Mouse (Mus musculus) urinary bladder, postnatal 36 days (tissue): ENCODE measurements at regions not wholly inside any gene's neighbourhood (a gene's known extent, or its start where the extent isn't known, plus 50 kb on each side); places are given as distances from the start of the nearest gene placed in this dataset.

Experiments
- DNase-seq, 2 experiments: peaks; one replicate each; pipeline ENCODE4 v3.0.0; 2022; ENCODE audit warnings: low spot score in 2 of 2, mixed read lengths in 1 of 2

DNA sequence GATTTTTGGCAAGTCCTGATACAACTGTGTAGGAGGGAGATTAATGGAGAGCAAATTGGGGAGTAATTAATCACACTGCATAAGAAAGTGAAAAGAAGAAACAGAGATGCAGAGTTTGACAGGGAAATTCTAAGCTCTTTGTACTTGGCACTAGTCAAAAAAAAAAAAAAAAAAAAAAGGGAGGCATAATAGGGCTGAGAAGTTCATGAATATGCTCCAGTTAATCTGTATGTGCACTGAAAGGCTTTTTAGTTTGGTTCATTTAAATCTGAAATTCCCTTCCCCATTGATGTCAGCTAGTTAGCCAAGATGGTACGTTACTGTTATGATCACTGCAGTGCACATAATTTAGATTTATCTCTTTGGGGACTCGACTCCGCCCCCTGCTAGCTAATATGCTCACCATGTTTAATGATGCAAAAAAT is 470.8 kb upstream of the Map3k7 start:
- no peak for DNase-seq

DNA sequence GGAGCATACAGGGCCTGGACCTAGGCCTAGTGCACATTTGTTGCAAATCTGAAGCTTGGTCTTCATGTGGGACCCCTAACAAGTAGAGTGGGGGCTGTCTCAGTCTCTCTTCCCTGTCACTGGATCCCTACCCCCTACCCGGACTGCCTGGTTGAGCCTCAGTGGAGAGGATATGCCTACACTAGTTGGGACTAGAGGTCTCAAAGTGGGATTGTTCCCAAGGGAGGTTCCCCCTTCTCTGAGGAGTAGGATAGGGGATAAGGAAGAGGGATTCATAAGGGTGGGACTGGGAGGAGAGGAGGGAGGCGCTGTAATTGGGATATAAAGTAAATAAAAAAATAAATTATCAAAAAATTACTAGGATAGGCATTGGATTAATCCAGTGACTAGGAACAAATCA is 464.0 kb upstream of the Map3k7 start:
- no peak for DNase-seq

GRCm38 (mm10) chr4:31500432-31500831 is 463.5 kb upstream of the Map3k7 start:
- DNase-seq, result no peak

DNA sequence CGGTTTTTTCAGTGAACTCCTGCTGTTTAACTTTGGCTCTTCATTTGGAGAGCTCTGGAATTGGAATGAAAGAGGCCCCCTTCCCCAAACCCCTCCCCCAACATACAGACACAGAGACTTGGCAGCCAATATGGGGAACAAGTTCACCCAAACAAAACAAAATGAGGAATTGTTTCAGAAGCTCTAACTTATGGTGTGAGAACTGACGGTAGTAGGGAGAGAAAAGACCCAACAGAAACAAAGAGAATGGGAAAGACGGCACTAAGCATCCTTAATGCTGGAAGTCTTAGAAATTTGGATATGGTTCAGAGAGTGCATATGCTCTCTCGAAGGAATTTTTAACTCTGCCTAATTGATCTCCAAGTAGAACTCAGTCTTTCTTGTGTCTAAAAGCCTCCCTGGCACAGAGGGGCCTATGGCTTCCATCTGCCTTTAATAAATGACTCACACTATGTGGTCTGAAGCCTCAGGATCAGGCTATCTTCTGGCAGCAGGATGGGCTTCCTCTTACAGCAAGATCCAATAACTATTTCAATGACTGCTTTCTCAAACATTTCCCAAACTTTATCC is 438.2 kb upstream of the Map3k7 start:
- DNase-seq, result no peak

DNA sequence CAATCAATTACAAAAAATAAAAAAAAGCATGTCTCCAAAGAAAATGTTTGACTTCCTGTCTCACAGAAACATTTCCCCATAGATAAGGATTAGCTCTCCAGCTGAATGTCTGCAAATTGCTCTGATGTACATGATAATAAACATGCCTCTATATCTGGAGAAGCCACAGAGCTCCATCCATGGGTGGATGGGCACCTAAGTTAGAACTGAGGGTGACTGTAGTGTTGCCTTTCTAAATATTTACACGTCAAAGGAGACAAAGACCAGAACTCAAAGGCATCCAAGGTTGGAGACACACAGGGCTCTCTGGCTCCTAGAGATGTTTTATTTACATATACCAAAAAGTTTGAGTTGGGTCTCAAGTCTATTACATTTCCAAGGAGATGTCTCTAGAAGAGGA is 427.1 kb upstream of the Map3k7 start:
- DNase-seq, result no peak

DNA sequence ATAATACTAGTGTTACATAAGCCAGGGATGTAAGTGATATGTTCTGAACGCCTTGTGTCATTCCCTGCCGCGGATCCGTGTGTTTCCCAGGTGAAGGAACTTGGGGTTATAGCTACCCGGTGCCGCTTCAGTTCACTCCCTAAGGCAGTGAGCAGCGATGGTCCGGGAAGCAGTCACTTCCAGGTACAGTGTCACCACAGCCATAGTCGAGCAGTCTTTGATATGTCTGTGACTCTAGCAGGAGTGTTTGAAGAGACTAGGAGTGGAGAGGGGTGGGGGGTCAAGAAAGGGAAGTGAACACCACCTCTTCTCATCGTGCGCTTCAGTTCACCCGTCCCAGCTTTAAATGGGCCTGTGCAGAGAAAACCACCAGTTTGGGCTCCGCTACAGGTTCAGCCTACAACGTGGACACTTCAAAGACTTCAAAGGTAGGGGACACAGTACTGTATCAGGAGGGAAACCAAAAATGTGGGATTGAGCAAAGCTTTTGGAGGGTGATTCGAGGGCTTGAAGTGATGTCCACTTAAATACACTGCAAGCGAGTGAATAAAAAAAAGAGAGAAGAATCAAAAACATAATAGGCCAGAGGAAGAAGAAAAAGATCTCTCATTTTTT is 410.0 kb upstream of the Map3k7 start:
- no peak for DNase-seq

GRCm38 (mm10) chr4:31555077-31555476 is 408.8 kb upstream of the Map3k7 start:
- no peak for DNase-seq

- no peak for DNase-seq
Observed at GRCm38 (mm10) chr4:31557261-31557660, 406.6 kb upstream of the Map3k7 start.

DNA sequence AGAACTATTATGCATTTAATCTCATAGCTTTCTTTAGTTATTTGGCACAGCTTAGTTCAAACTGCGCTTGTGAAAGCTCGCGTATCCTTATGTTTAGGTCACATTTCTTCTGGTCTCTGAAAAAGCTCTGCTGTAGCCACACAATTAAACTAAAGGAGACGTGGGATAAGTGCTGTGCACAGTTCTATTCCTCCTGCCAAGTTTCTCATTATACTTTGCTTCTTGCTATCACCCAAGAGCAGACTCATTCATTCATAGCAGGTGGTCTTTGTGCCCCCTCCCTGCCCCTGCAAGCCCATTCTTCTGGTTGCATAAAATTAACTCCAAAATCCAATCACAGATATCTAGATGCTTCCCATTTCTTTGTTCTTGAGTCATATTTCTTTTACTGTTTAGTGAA is 403.6 kb upstream of the Map3k7 start:
- DNase-seq, result no peak

- DNase-seq, result no peak
Observed at GRCm38 (mm10) chr4:31561183-31561582, 402.7 kb upstream of the Map3k7 start.

- no peak for DNase-seq
Observed at GRCm38 (mm10) chr4:31561823-31562222, 402.1 kb upstream of the Map3k7 start.

DNA sequence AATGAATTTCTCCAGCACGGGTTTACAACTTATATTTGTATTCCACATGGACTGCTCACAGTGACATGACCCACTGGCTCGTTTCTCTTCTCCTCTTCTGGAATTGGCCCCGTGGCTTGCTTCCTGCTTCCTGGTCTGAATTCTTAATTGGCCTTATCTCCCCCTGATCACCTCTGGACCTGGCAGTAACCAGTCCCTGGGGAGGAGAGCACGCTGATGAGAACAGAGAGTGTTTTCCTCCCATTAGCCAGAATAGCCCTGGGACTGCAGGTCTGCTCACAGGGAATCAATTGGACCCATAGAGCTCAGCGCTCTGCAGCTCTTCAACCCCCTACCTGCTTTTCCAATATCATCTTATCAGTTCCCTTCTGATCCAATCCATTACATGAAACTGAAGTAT is 397.7 kb upstream of the Map3k7 start:
- no peak for DNase-seq

GRCm38 (mm10) chr4:31566834-31567233 is 397.1 kb upstream of the Map3k7 start:
- no peak for DNase-seq

DNA sequence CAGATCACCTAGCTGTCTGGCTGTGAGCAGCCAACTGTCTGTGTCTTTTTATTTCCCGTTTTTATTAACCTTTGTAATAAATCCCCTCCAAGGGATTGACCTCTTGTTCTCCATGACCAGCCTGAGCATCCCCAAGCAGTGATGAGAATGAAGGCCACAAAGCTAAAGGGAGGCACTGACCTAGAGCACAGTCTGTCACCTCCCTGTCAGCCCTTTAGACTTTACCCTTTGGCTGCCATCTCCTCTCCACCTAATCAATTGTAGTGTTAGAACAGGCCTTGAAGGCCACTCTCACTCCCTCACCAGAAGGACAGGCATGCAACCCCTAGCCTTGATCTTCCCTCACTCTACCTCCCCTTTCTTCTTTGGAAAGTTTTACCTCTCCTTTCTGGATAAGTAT is 394.2 kb upstream of the Map3k7 start:
- no peak for DNase-seq

DNA sequence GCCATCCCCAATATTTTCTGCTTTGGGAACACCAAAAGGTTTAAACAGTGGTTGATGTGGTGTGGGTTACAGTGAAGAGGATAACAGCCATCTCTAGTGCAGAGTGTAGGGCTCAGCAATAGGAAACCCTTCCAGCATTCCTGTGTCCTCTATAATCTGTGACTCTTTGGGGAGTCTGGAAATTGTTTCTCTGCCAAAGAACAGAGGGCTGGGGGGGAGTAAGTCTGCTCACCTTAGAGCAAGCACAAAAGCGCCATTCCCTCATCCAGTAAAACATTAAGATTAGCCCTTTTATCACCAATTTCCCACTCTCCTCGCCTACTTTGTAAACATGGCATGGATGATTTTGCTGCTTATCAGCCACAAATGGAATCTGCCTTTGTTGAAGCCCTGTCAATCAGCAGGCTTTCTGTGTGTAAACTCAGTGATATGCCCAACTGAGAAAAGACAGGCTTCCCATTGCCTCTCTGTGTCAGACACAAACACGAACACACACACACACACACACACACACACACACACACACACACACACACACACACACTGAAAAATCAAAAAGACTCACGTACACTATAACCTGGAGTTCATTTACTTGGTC is 386.8 kb upstream of the Map3k7 start:
- DNase-seq, result no peak

DNA sequence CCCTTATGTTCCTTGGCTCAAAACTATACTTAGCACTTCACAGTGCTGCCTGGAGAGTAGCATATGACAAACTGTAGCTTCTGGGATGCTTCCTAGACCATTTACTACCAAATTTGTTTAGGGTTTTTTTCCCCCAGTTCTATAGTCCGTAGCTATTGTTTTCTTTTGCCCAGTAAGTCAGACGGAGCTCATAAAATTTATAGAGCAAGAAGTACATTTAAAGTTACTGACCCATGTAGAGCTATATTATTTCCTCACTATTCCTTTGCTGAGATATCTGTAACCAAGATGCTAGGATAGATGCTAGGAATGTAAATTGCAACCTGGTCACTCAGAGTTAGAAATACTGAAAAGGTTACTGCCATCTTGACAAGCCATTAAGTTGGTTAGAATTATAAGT is 380.4 kb upstream of the Map3k7 start:
- no peak for DNase-seq

DNA sequence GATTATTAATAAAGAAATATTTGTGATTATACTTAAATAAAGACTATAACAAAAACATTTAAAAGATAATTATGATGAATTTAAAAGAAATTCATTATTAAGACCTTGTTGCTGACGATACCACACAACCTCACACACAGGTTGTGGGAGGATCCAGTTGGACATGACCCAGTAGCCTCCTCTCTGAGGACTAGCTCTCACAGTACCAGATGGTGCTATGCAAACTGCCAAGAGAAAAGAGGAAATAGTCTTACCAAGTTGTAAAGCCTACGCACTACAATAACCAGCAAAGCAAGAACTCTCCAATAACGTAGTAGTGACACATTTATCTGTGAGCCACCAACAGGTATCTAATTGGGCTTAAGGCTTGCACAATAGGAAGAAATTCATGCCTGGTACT is 379.7 kb upstream of the Map3k7 start:
- no peak for DNase-seq

GRCm38 (mm10) chr4:31594089-31594488 is 369.8 kb upstream of the Map3k7 start:
- DNase-seq, result no peak

- no peak for DNase-seq
Observed at GRCm38 (mm10) chr4:31601536-31601935, 362.4 kb upstream of the Map3k7 start.

GRCm38 (mm10) chr4:31603776-31604175 is 360.1 kb upstream of the Map3k7 start:
- DNase-seq, result no peak

GRCm38 (mm10) chr4:31608811-31609210 is 355.1 kb upstream of the Map3k7 start:
- no peak for DNase-seq

- DNase-seq, result peak; percentile 20 to 23
Observed at GRCm38 (mm10) chr4:31609559-31609958, 354.3 kb upstream of the Map3k7 start.

- no peak for DNase-seq
Observed at GRCm38 (mm10) chr4:31612147-31612824, 351.6 kb upstream of the Map3k7 start.
